Mouse (Mus musculus) hindbrain, embryonic 12.5 days (tissue): ENCODE measurements around the gene Dusp15. TPM values are rescaled to one million over a fixed set of nuclear protein-coding genes. Genes with fewer than 3 reads are reported as not detected.

Source experiments
- ATAC-seq: fragments of 200-750 bp; cut with Nextera tagmentation; 2 replicates; pipeline ENCODE4 v1.8.0; 2017; ENCODE audit warnings: moderate TSS enrichment; ENCODE audit not compliant: low FRiP score
- H3K27ac ChIP-seq: fragments of 300-500 bp; sonication (generic); 2 replicates; pipeline ENCODE4 v1.5.1; 2016; ENCODE audit warnings: mild to moderate bottlenecking
- H3K27me3 ChIP-seq: fragments of 300-500 bp; sonication (generic); 2 replicates; pipeline ENCODE4 v1.6.1; 2016; ENCODE audit warnings: mild to moderate bottlenecking
- H3K36me3 ChIP-seq: fragments of 300-500 bp; sonication (generic); 2 replicates; pipeline ENCODE4 v1.6.1; 2016; ENCODE audit warnings: mild to moderate bottlenecking
- H3K4me1 ChIP-seq: fragments of 300-500 bp; sonication (generic); 2 replicates; pipeline ENCODE4 v1.6.1; 2016
- H3K4me2 ChIP-seq: fragments of 300-500 bp; sonication (generic); replicated peaks from 2 replicates; pipeline ENCODE4 v1.6.1; 2016; ENCODE audit warnings: mild to moderate bottlenecking
- H3K4me3 ChIP-seq: fragments of 300-500 bp; sonication (generic); 2 replicates; pipeline ENCODE4 v1.5.1; 2016; ENCODE audit warnings: mild to moderate bottlenecking
- H3K9ac ChIP-seq: fragments of 300-500 bp; sonication (generic); 2 replicates; pipeline ENCODE4 v1.6.1; 2016; ENCODE audit warnings: mild to moderate bottlenecking, moderate library complexity
- H3K9me3 ChIP-seq: fragments of 300-500 bp; sonication (generic); replicated peaks from 2 replicates; pipeline ENCODE4 v1.6.1; 2016; ENCODE audit warnings: mild to moderate bottlenecking
- WGBS: fragments of 180-500 bp; shearing (Covaris S2); methylation state at CpG from one replicate; pipeline ENCODE4 v1.1.7; 2016; 5-methylcytosine and 5-hydroxymethylcytosine counted together
- polyA plus RNA-seq: library from polyadenylated mRNA; unstranded; fragments of >200 nt; fragmentation: Nextera tagmentation; extraction: Ambion mirVana; gene quantifications from 2 replicates; pipeline ENCODE4 v1.2.1, GENCODE M21; 2016

The Dusp15 gene
- polyA plus RNA-seq, 1 experiment from 2014 or later: 2.8 TPM

DNA sequence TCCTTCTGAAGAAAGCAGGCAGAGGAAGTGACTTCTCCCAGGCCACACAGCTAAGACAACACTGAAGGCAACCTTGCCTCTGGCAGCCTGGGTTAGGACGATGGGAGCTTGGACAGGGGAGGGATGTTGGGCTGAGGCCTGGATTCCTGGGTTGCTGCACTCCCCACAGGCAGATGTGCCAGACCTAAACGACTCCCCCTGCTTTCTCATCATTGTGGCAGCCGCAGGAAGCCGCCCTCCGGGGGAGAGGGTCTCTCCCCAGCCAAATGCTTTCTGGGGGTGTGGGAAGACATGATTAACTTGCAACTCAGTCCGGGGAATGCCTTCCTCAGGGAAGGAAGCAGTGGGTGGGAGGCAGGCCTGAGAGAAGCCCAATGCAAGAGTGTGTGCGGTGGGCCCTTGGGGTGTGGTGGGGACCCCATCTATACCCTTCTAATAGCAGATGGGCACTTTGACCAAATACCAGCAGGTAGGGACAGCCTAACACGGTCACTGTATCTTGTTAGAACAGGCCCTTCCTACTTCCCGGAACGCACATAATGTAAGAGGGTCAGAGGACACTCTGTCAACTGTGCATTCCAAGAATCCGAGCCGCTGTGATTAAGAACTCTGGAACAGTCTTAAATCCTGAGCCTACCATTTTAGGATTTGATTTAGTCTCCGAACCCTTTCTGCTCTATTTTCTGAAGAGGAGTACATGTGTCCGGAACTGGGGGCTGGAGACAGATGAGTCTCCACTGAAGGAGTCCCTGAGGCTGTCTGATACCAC lies 23.1 kb downstream of the Dusp15 start:
- no peak overlapping the region for H3K4me2 ChIP-seq
- no peak overlapping the region for H3K4me3 ChIP-seq
- no peak for ATAC-seq
- H3K27me3 ChIP-seq: peaks cover 5% of the 10 kb centered on the region; the same call in 1 of the 2 replicates
- H3K27ac ChIP-seq: no peak overlapping the region
- 56% methylated on average over 14 of the region's 14 CpGs for WGBS
- H3K9ac ChIP-seq: no peak overlapping the region
- peaks cover 31% of the 10 kb centered on the region for H3K4me1 ChIP-seq
- H3K36me3 ChIP-seq: no peaks in the 10 kb centered on the region
- H3K9me3 ChIP-seq: no peaks in the 10 kb centered on the region

DNA sequence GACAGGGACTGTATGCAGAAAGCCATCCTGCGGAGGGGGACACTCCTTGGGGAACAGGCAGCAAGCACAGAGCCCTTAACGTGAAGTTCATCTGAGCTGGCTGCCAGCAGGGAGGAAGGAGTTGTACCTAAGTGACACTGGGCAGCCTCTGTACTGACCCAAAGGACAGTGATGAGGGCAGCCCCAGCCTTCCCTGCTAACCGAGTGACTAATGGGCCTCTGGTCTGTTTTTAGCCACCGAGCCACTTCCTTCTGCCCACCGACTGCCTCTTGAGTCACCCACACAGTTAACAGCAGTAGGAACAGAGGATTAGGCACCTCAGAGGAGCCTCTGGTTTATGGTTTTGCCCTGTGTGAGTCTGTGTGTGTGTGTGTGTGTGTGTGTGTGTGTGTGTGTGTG lies 24.1 kb downstream of the Dusp15 start:
- H3K9ac ChIP-seq: no peak overlapping the region
- no peaks in the 10 kb centered on the region for H3K9me3 ChIP-seq
- no peak overlapping the region for H3K4me3 ChIP-seq
- H3K4me2 ChIP-seq: no peak overlapping the region
- no peaks in the 10 kb centered on the region for H3K36me3 ChIP-seq
- no peak overlapping the region for H3K27ac ChIP-seq
- ATAC-seq: no peak
- H3K4me1 ChIP-seq: peaks cover 34% of the 10 kb centered on the region
- peaks cover 5% of the 10 kb centered on the region; the same call in 1 of the 2 replicates for H3K27me3 ChIP-seq
- WGBS: 56% methylated on average over 5 of the region's 5 CpGs

DNA sequence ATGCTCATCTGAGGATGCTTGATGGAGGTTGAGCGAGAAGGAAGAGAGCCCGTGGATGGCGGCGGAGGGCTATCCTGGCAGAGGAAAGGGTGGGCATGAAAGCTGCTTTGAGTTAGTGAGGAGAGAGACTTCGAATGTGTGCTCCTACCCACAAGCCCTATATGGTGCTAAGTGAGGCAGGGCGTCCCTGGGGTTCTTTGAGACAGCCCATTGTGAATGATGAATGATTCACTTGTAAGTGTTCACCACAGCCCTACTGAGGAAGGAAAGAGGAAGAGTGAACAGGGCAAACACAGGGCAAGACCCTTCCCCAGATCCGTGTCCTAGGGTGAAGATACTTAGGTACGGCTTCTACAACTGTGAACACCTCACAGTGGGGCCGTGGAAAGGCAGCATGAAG lies 24.6 kb downstream of the Dusp15 start:
- H3K9me3 ChIP-seq: no peaks in the 10 kb centered on the region
- WGBS: 66% methylated on average over 9 of the region's 9 CpGs
- H3K4me1 ChIP-seq: peaks cover 38% of the 10 kb centered on the region
- H3K27me3 ChIP-seq: peaks cover 5% of the 10 kb centered on the region; the same call in 1 of the 2 replicates
- H3K27ac ChIP-seq: no peak overlapping the region
- H3K4me3 ChIP-seq: no peak overlapping the region
- H3K9ac ChIP-seq: no peak overlapping the region
- H3K36me3 ChIP-seq: no peaks in the 10 kb centered on the region
- no peak overlapping the region for H3K4me2 ChIP-seq
- no peak for ATAC-seq

GRCm38 (mm10) chr2:152925189-152925872 lies 26.2 kb downstream of the Dusp15 start:
- ATAC-seq: no peak
- no peaks in the 10 kb centered on the region for H3K9me3 ChIP-seq
- no peaks in the 10 kb centered on the region for H3K36me3 ChIP-seq
- no peak overlapping the region for H3K4me2 ChIP-seq
- H3K4me3 ChIP-seq: no peak overlapping the region
- H3K27me3 ChIP-seq: peaks cover 5% of the 10 kb centered on the region; the same call in 1 of the 2 replicates
- WGBS: 62% methylated on average over 11 of the region's 11 CpGs
- 0 out of 2 replicates have a peak overlapping the region, but pooled peaks have one; percentile 18 for H3K27ac ChIP-seq
- H3K4me1 ChIP-seq: peaks cover 34% of the 10 kb centered on the region
- no peak overlapping the region for H3K9ac ChIP-seq

GRCm38 (mm10) chr2:152924543-152924942 lies 27.0 kb downstream of the Dusp15 start:
- Histone ChIP-seq H3K36me3 (no peaks in the 10 kb centered on the region), H3K9ac (no peak overlapping the region), H3K4me3 (no peak overlapping the region), H3K27me3 (no peaks in the 10 kb centered on the region), H3K27ac (no peak overlapping the region), H3K4me1 (peaks cover 29% of the 10 kb centered on the region), H3K4me2 (no peak overlapping the region), H3K9me3 (no peaks in the 10 kb centered on the region)
- WGBS: 84% methylated on average over 5 of the region's 5 CpGs
- ATAC-seq: no peak

- 45% methylated on average over 8 of the region's 8 CpGs for WGBS
- H3K4me1 ChIP-seq: peaks cover 29% of the 10 kb centered on the region
- H3K27ac ChIP-seq: no peak overlapping the region
- no peaks in the 10 kb centered on the region for H3K36me3 ChIP-seq
- H3K9me3 ChIP-seq: no peaks in the 10 kb centered on the region
- H3K4me2 ChIP-seq: no peak overlapping the region
- H3K9ac ChIP-seq: no peak overlapping the region
- no peaks in the 10 kb centered on the region for H3K27me3 ChIP-seq
- H3K4me3 ChIP-seq: no peak overlapping the region
- ATAC-seq: no peak
Observed at GRCm38 (mm10) chr2:152924128-152924527, 27.4 kb downstream of the Dusp15 start.

- no peak overlapping the region for H3K9ac ChIP-seq
- no peaks in the 10 kb centered on the region for H3K27me3 ChIP-seq
- no peaks in the 10 kb centered on the region for H3K9me3 ChIP-seq
- 44% methylated on average over 3 of the region's 3 CpGs for WGBS
- H3K4me2 ChIP-seq: no peak overlapping the region
- no peak for ATAC-seq
- H3K27ac ChIP-seq: no peak overlapping the region
- no peak overlapping the region for H3K4me3 ChIP-seq
- H3K4me1 ChIP-seq: peaks cover 29% of the 10 kb centered on the region
- no peaks in the 10 kb centered on the region for H3K36me3 ChIP-seq
Observed at GRCm38 (mm10) chr2:152923621-152924020, 27.9 kb downstream of the Dusp15 start.

DNA sequence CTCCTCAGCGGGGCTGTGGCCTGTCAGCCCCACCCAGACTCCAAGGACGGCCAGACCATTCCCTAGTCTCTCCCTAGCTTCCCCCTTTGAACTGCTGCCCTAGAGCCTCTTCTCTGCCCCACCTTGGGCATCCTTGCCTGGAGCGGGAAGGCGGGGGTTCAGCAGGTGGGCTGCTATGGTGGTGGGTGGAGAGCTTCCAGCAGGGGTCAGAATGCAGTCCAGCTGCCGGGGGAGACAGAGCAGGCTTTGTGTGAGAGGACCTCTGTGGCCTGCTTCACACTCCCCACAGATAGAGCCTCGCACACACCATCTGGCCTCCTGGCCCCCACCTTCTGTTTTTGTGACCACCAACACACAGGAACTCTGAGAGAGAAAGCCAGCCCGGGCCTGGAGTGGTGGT lies 29.1 kb downstream of the Dusp15 start:
- H3K27ac ChIP-seq: no peak overlapping the region
- WGBS: 29% methylated on average over 7 of the region's 7 CpGs
- ATAC-seq: 0 out of 2 replicates have a peak, but pooled peaks have one; percentile 23

DNA sequence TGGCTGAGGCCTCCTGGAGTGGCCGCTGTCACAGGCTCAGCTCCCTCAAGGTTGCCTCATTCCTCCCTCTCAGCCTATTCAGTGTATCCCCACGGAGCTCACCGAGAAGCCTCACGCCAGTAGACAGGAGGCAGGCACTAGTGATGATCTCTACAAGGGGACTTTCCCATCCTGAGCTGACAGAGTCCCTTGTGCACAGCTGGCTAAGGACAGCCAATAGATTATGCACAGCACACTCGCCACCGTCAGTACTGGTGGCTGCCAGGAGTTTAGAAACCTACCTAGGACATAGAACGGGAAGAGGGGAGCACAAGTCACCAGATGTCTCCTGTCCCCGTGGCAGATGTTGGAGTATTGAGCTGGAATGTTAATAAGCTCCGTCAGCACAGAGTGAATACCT lies 33.8 kb downstream of the Dusp15 start:
- Histone ChIP-seq H3K27ac (no peak overlapping the region), H3K4me1 (peaks cover 15% of the 10 kb centered on the region)

More for the DNA sequence above, 29.1 kb downstream of the Dusp15 start:
- Histone ChIP-seq H3K4me2 (no peak overlapping the region), H3K36me3 (no peaks in the 10 kb centered on the region), H3K27me3 (peaks cover under 1% of the 10 kb centered on the region; the same call in 1 of the 2 replicates), H3K4me3 (no peak overlapping the region), H3K9ac (no peak overlapping the region), H3K9me3 (no peaks in the 10 kb centered on the region), H3K4me1 (peaks cover 31% of the 10 kb centered on the region)

DNA sequence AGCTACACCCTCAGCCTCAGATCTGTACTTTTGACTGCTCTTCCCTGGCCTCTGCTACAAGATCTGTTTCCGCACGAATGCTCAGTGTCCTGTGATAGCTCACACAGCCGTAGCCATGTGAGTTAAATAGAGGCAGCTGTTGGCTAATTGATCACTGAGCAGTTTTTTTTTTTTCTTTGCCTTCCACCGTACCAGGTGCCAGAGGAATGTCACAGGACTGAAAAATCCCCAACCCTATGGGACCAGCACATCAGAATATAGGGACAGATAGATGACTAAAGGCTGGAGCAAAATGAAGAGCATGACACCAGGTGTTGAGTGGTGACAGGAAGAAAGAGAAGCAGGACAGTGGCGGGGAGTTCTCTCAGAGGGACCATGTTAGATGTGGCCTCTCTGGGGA lies 35.4 kb downstream of the Dusp15 start:
- Histone ChIP-seq H3K9ac (no peak overlapping the region), H3K4me2 (no peak overlapping the region)
- 55% methylated on average over 5 of the region's 5 CpGs for WGBS

More for the DNA sequence above, 33.8 kb downstream of the Dusp15 start:
- H3K4me3 ChIP-seq: no peak overlapping the region
- peaks cover 26% of the 10 kb centered on the region for H3K27me3 ChIP-seq
- 61% methylated on average over 9 of the region's 9 CpGs for WGBS
- no peak overlapping the region for H3K9ac ChIP-seq
- ATAC-seq: no peak
- no peak overlapping the region for H3K4me2 ChIP-seq
- H3K36me3 ChIP-seq: no peaks in the 10 kb centered on the region
- H3K9me3 ChIP-seq: no peaks in the 10 kb centered on the region

DNA sequence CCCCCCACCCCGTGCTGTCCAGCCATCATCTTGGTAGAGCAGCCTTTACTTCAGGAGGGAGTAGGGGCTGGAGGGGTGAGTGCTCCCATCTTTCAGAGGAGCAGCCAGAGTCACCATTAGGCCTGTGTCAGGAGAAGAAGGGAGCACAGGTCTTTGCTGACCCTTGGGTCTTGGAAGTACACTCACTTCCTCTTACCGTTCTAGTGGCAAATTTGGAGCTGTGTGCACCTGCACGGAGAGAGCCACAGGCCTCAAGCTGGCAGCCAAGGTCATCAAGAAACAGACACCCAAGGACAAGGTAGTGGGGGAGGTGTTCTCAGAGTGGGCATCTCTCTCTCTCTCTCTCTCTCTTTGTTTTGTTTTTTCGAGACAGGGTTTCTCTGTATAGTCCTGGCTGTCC lies 36.0 kb downstream of the Dusp15 start:
- Histone ChIP-seq H3K27ac (no peak overlapping the region), H3K9me3 (no peaks in the 10 kb centered on the region), H3K36me3 (no peaks in the 10 kb centered on the region), H3K4me2 (no peak overlapping the region), H3K4me3 (no peak overlapping the region), H3K27me3 (peaks cover 49% of the 10 kb centered on the region), H3K9ac (no peak overlapping the region), H3K4me1 (peaks cover 8% of the 10 kb centered on the region; the same call in 1 of the 2 replicates)
- WGBS: 76% methylated on average over 4 of the region's 4 CpGs
- no peak for ATAC-seq

More for the DNA sequence above, 35.4 kb downstream of the Dusp15 start:
- H3K36me3 ChIP-seq: no peaks in the 10 kb centered on the region
- no peak for ATAC-seq
- H3K9me3 ChIP-seq: no peaks in the 10 kb centered on the region
- H3K27me3 ChIP-seq: peaks cover 42% of the 10 kb centered on the region
- H3K27ac ChIP-seq: no peak overlapping the region
- H3K4me3 ChIP-seq: no peak overlapping the region
- H3K4me1 ChIP-seq: peaks cover 8% of the 10 kb centered on the region; the same call in 1 of the 2 replicates

DNA sequence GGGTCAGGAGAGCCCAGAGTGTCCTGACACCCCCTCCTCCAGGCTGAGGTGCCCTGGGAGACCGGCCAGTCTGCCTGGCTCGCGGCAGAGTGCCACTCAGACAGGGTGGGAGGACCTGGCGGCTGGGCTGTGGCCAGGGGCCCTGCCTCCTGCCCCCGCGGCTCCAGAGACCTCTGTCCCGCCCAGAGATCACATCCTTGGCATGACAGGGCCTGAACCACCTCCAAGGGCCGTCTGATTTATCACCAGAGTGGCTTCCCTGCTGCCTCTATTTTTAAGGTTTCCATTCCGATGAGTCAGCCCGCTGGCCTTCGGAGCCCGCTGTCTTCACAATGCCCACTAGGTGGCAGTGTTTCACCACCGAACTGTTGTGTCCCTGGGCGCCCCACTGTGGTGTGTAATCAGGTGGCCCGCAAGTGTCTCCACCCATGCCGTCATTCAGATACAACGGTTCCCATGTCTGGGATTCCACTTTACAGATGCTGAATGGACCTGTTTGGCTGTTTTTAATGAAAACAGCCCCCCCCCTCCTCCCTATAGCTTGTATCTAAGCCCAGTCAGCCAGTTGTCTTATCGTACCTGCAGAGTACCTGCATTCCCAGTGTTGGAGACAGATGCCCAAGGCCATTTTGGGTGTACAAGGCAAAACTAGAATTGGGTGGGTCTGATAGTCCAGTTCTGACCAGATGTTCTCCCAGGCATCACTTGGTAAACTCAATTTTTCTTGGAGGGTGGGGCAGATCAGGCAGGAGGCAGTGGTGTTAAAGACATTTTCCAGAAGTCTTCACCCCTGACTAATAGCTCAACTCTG lies 37.0 kb downstream of the Dusp15 start:
- H3K27me3 ChIP-seq: peaks cover 51% of the 10 kb centered on the region
- WGBS: 4% methylated on average over 18 of the region's 18 CpGs
- H3K9ac ChIP-seq: 0 out of 2 replicates have a peak overlapping the region, but pooled peaks have one; percentile 6
- no peak overlapping the region for H3K27ac ChIP-seq
- peak overlapping the region; percentile 36 for H3K4me2 ChIP-seq
- 0 out of 2 replicates have a peak overlapping the region, but pooled peaks have one; percentile 1 for H3K4me3 ChIP-seq
- ATAC-seq: peak; percentile 72
- H3K9me3 ChIP-seq: no peaks in the 10 kb centered on the region
- H3K36me3 ChIP-seq: no peaks in the 10 kb centered on the region
- H3K4me1 ChIP-seq: peaks cover 8% of the 10 kb centered on the region; the same call in 1 of the 2 replicates
